Mouse (Mus musculus) brain, embryonic 14.5 days (tissue): ENCODE measurements at regions not wholly inside any gene's neighbourhood (a gene's known extent, or its start where the extent isn't known, plus 50 kb on each side); places are given as distances from the start of the nearest gene placed in this dataset.

ENCODE experiments used
- CTCF ChIP-seq: fragments of 200-500 bp; IDR thresholded peaks from 2 replicates; pipeline ENCODE4 v1.5.1; 2012; ENCODE audit warnings: inconsistent platforms, mild to moderate bottlenecking, moderate library complexity, borderline replicate concordance; ENCODE audit not compliant: insufficient read depth, insufficient read length; ENCODE audit errors: extremely low read depth
- POLR2A ChIP-seq: fragments of 200-500 bp; IDR thresholded peaks from 2 replicates; pipeline ENCODE4 v1.6.1; 2012; ENCODE audit warnings: mild to moderate bottlenecking, inconsistent platforms, borderline replicate concordance; ENCODE audit not compliant: poor library complexity, insufficient read depth, insufficient read length, severe bottlenecking; ENCODE audit errors: extremely low read depth

GRCm38 (mm10) chr14:54150221-54150620 is 103.7 kb downstream of the Dad1 start:
- no peak for TF ChIP-seq CTCF
- no peak for TF ChIP-seq POLR2A
